17 mouse cellular contexts compared by ENCODE assay signal in genomic region chr6:119492630-119493014, GRCm38 (mm10). TPM values are rescaled to one million over a fixed set of nuclear protein-coding genes. Genes with fewer than 3 reads are reported as not detected.
DNase-seq lines count a peak whose midpoint lies in the region; ATAC-seq lines count a peak whose summit lies in the region.
"Had no signal": no experiment of that assay in that cellular context is flagged by ENCODE, and none has a peak within 500 bp of the region (broad histone marks: within the 10 kb centered on the region; RNA-seq: fewer than 3 reads in every experiment).

No protein-coding gene starts in this region.

- H3K27ac ChIP-seq in hindbrain, embryonic 11.5 days (ENCODE audit: low read depth, low read length), result no peak overlapping the region
- H3K27ac ChIP-seq in hindbrain, embryonic 16.5 days (ENCODE audit: low read depth, low read length), result no peak overlapping the region
- H3K27ac ChIP-seq in liver, embryonic 12.5 days, result no peak overlapping the region
- H3K27ac ChIP-seq: layer of hippocampus, adult 2 months had no signal

- no peaks in the 10 kb centered on the region for H3K36me3 ChIP-seq in hindbrain, embryonic 11.5 days (ENCODE audit: control insufficient read depth, insufficient read depth, low read length)
- H3K36me3 ChIP-seq in hindbrain, embryonic 16.5 days (ENCODE audit: control insufficient read depth, insufficient read depth, low read length), result no peaks in the 10 kb centered on the region
- no peaks in the 10 kb centered on the region for H3K36me3 ChIP-seq in liver, embryonic 12.5 days
- H3K36me3 ChIP-seq: heart, embryonic 12.5 days had no signal

- 20% methylated on average over 7 of the region's 7 CpGs for WGBS in hindbrain, embryonic 11.5 days
- WGBS in hindbrain, embryonic 16.5 days, result 29% methylated on average over 7 of the region's 7 CpGs
- 62% methylated on average over 7 of the region's 7 CpGs for WGBS in liver, embryonic 12.5 days (ENCODE audit: insufficient replicate concordance)

- no peak overlapping the region for H3K4me3 ChIP-seq in hindbrain, embryonic 11.5 days (ENCODE audit: low read depth, low read length)
- no peak overlapping the region for H3K4me3 ChIP-seq in hindbrain, embryonic 16.5 days (ENCODE audit: low read length)
- no peak overlapping the region for H3K4me3 ChIP-seq in liver, embryonic 12.5 days
- H3K4me3 ChIP-seq: heart, embryonic 12.5 days; layer of hippocampus, adult 2 months; megakaryocyte, embryonic 14.5 days had no signal

- no peaks in the 10 kb centered on the region for H3K27me3 ChIP-seq in hindbrain, embryonic 11.5 days (ENCODE audit: control insufficient read depth, insufficient read depth, low read length)
- no peaks in the 10 kb centered on the region for H3K27me3 ChIP-seq in hindbrain, embryonic 16.5 days (replicated peaks; ENCODE audit: control insufficient read depth, insufficient read depth, low read length)
- H3K27me3 ChIP-seq in liver, embryonic 12.5 days (replicated peaks), result 0 out of 2 replicates have a peak, but pooled peaks cover 3% of the 10 kb centered on the region
- H3K27me3 ChIP-seq: heart, embryonic 12.5 days had no signal

- H3K4me1 ChIP-seq in hindbrain, embryonic 11.5 days (replicated peaks; ENCODE audit: control insufficient read depth, insufficient read depth, low read length), result peaks cover 14% of the 10 kb centered on the region
- H3K4me1 ChIP-seq in hindbrain, embryonic 16.5 days (ENCODE audit: control insufficient read depth, insufficient read depth, low read depth, low read length), result peaks cover 7% of the 10 kb centered on the region; the same call in 1 of the 2 replicates
- H3K4me1 ChIP-seq in liver, embryonic 12.5 days, result peaks cover 4% of the 10 kb centered on the region; the same call in 1 of the 2 replicates

- no peak overlapping the region for H3K9ac ChIP-seq in hindbrain, embryonic 11.5 days (ENCODE audit: low read depth, low read length)
- no peak overlapping the region for H3K9ac ChIP-seq in hindbrain, embryonic 16.5 days (ENCODE audit: low read depth, low read length)
- H3K9ac ChIP-seq in liver, embryonic 12.5 days, result no peak overlapping the region
- H3K9ac ChIP-seq: heart, embryonic 12.5 days had no signal

- peak; percentile 22 for ATAC-seq in hindbrain, embryonic 11.5 days (ENCODE audit: low FRiP score)
- ATAC-seq in hindbrain, embryonic 16.5 days, result no peak
- ATAC-seq in liver, embryonic 12.5 days, result no peak

- no peaks in the 10 kb centered on the region for H3K9me3 ChIP-seq in hindbrain, embryonic 11.5 days (ENCODE audit: control insufficient read depth, low read length)
- no peaks in the 10 kb centered on the region for H3K9me3 ChIP-seq in hindbrain, embryonic 16.5 days (ENCODE audit: control insufficient read depth, low read length)
- H3K9me3 ChIP-seq in liver, embryonic 12.5 days (replicated peaks), result no peaks in the 10 kb centered on the region
- H3K9me3 ChIP-seq: heart, embryonic 12.5 days; megakaryocyte, embryonic 14.5 days had no signal

- no peak overlapping the region for H3K4me2 ChIP-seq in hindbrain, embryonic 11.5 days (replicated peaks; ENCODE audit: low read depth, low read length)
- no peak overlapping the region for H3K4me2 ChIP-seq in hindbrain, embryonic 16.5 days (ENCODE audit: low read length)
- no peak overlapping the region for H3K4me2 ChIP-seq in liver, embryonic 12.5 days
- H3K4me2 ChIP-seq: heart, embryonic 12.5 days had no signal

- peak; percentile 33 for DNase-seq in hindbrain, embryonic 11.5 days (ENCODE audit: low spot score)
- peak; percentile 65 for DNase-seq in embryo, embryonic 10 days (ENCODE audit: low spot score)
- DNase-seq in embryo, embryonic 9.5 days (ENCODE audit: extremely low spot score), result peak; percentile 59
- DNase-seq in mesoderm, embryonic 11.5 days (ENCODE audit: low read depth, low spot score), result peak; percentile 48
- no peak for DNase-seq in layer of hippocampus, postnatal 25 days (ENCODE audit: extremely low spot score in 1 of 2, low spot score in 1 of 2)
- DNase-seq: B cell, adult 2 months; cerebellum, adult 2 months; cerebellum, postnatal 36 days; heart, postnatal 14 days; kidney, adult 18-20 months; kidney, postnatal 14 days; lung, postnatal 14 days had no signal

RNA-seq across cellular contexts. Expression of gene Fbxl14, which starts 13.2 kb away (rescaled TPM):
- polyA plus RNA-seq in hindbrain, embryonic 11.5 days (2014; fragmentation: Nextera tagmentation; extraction: Ambion mirVana), result 5.8 and 7.0 TPM in 2 replicates
- polyA plus RNA-seq in hindbrain, embryonic 16.5 days (2015; fragmentation: Nextera tagmentation; extraction: Ambion mirVana), result 1.9 and 2.1 TPM in 2 replicates
- 3.2 and 3.4 TPM in 2 replicates for polyA plus RNA-seq in liver, embryonic 12.5 days (2016; fragmentation: Nextera tagmentation; extraction: Ambion mirVana)
- 10 to 100 TPM; 31.1 to 32.6 TPM for total RNA-seq in layer of hippocampus, postnatal 25 days (2021)

RNA-seq across cellular contexts. Expression of gene Wnt5b, which starts 51.5 kb away (rescaled TPM):
- 5.4 and 5.8 TPM in 2 replicates for polyA plus RNA-seq in hindbrain, embryonic 11.5 days (2014; fragmentation: Nextera tagmentation; extraction: Ambion mirVana)
- polyA plus RNA-seq in hindbrain, embryonic 16.5 days (2015; fragmentation: Nextera tagmentation; extraction: Ambion mirVana), result 4.1 and 5.3 TPM in 2 replicates
- 1.1 and 1.5 TPM in 2 replicates for polyA plus RNA-seq in liver, embryonic 12.5 days (2016; fragmentation: Nextera tagmentation; extraction: Ambion mirVana)
- 1 to 10 TPM; 1.9 to 2.0 TPM for total RNA-seq in layer of hippocampus, postnatal 25 days (2021)

Comparison
In these comparisons a context has a peak if more than half of its experiments do, and no peak if none do; other contexts are left out.
1. DNase-seq: peak in hindbrain, embryonic 11.5 days (single experiment), embryo, embryonic 10 days (single experiment), embryo, embryonic 9.5 days (single experiment) and mesoderm, embryonic 11.5 days (single experiment); none in layer of hippocampus, postnatal 25 days (0 of 2).